Mouse (Mus musculus) lung, adult 2 months (tissue): ENCODE results near the gene Tbc1d9b.

Source experiments
- CTCF ChIP-seq: fragments of 200-500 bp; IDR thresholded peaks from 2 replicates; pipeline ENCODE4 v1.5.1; 2011; ENCODE audit warnings: mild to moderate bottlenecking, low read length, control low read depth; ENCODE audit not compliant: insufficient read depth
- POLR2A ChIP-seq: fragments of 200-500 bp; IDR thresholded peaks from 2 replicates; pipeline ENCODE4 v1.6.1; 2011; ENCODE audit warnings: low read depth, mild to moderate bottlenecking, control low read depth, low read length, borderline replicate concordance; ENCODE audit errors: extremely low read depth

GRCm38 (mm10) chr11:50131801-50132201 lies 605 bp downstream of the Tbc1d9b start:
- TF ChIP-seq CTCF, result no peak
- TF ChIP-seq POLR2A, result no peak
